Mouse (Mus musculus): ENCODE measurements around the gene Kifc1.

DNA sequence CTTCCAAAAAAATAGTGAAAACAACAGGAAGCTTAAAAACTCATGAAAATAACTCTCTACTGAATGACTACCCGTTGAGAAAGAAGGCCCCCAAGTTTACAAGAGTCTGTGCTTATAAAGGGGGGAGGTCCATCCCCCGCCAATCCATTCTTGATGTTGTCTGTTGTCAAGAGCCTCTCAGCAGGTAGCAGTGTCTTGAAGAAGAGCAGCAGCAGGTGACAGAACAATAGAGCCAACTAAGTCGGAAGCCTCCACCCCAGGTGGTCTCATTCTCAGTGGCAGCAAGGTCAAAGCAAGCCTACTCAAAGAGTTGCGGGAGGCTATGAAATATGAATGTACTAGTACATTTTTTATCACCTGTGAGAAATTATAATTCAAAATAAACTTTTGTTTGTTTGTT lies 32.6 kb downstream of the Kifc1 start:
- no peak for TF ChIP-seq TCF12 (IDR thresholded peaks at IDR 0.05; ENCODE audit: insufficient read depth, poor library complexity, severe bottlenecking)
- TF ChIP-seq POLR2A (IDR thresholded peaks at IDR 0.05; ENCODE audit: insufficient read length, low read depth) = no peak
- no peak for TF ChIP-seq USF1 (IDR thresholded peaks at IDR 0.05; ENCODE audit: low read depth)
- TF ChIP-seq REST (IDR thresholded peaks at IDR 0.05; ENCODE audit: insufficient read depth, insufficient read length) = no peak
- TF ChIP-seq E2F4 (IDR thresholded peaks at IDR 0.05; ENCODE audit: insufficient read depth) = no peak
- no peak for TF ChIP-seq POLR2AphosphoS2 (IDR thresholded peaks at IDR 0.05; ENCODE audit: insufficient read length, low read depth)
- TF ChIP-seq MYOG (IDR thresholded peaks at IDR 0.05; ENCODE audit: control insufficient read depth in 1 of 3, insufficient read depth in 1 of 3, insufficient read length in 2 of 3, low read depth in 2 of 3) = no peak
- TF ChIP-seq MAX (IDR thresholded peaks at IDR 0.05; ENCODE audit: low read depth) = no peak

Measured in myocyte (in vitro differentiated cells).